ENCODE assay signal across 9 mouse cellular contexts in genomic region chr2:32429215-32429891, GRCm38 (mm10). TPM values are rescaled to one million over a fixed set of nuclear protein-coding genes. Genes with fewer than 3 reads are reported as not detected.
DNase-seq lines count a peak whose midpoint lies in the region; ATAC-seq and TF ChIP-seq lines count a peak whose summit lies in the region.
"Had no signal": no experiment of that assay in that cellular context is flagged by ENCODE, and none has a peak within 500 bp of the region (broad histone marks: within the 10 kb centered on the region; RNA-seq: fewer than 3 reads in every experiment).

No protein-coding gene starts in this region.

- H3K36me3 ChIP-seq in liver, embryonic 11.5 days (ENCODE audit: control insufficient read depth, insufficient read depth, low read length) = no peaks in the 10 kb centered on the region
- no peaks in the 10 kb centered on the region for H3K36me3 ChIP-seq in forebrain, embryonic 15.5 days
- H3K36me3 ChIP-seq in limb, embryonic 15.5 days = no peaks in the 10 kb centered on the region

- no peak for DNase-seq in liver, embryonic 11.5 days (ENCODE audit: low spot score)
- no peak for DNase-seq in liver
- no peak for DNase-seq in MN1 (ENCODE audit: low spot score)
- DNase-seq in cerebellum, postnatal 4 days (ENCODE audit: low spot score in 2 of 2) = no peak

- no peak overlapping the region for H3K9ac ChIP-seq in liver, embryonic 11.5 days (ENCODE audit: low read depth, low read length)
- H3K9ac ChIP-seq in forebrain, embryonic 15.5 days (replicated peaks) = no peak overlapping the region
- H3K9ac ChIP-seq in limb, embryonic 15.5 days = no peak overlapping the region

- TF ChIP-seq CTCF in olfactory bulb, adult 2 months (IDR thresholded peaks at IDR 0.05; ENCODE audit: insufficient read depth, low read depth, low read length) = no peak

- no peaks in the 10 kb centered on the region for H3K9me3 ChIP-seq in liver, embryonic 11.5 days (ENCODE audit: control insufficient read depth, low read length)
- H3K9me3 ChIP-seq in forebrain, embryonic 15.5 days = no peaks in the 10 kb centered on the region
- no peaks in the 10 kb centered on the region for H3K9me3 ChIP-seq in limb, embryonic 15.5 days
- H3K9me3 ChIP-seq: megakaryocyte, embryonic 14.5 days had no signal

- no peak overlapping the region for H3K27ac ChIP-seq in liver, embryonic 11.5 days (ENCODE audit: low read depth, low read length)
- H3K27ac ChIP-seq in forebrain, embryonic 15.5 days (replicated peaks) = peak overlapping the region; percentile 83
- peak overlapping the region; percentile 84; the same call in 1 of the 2 replicates for H3K27ac ChIP-seq in limb, embryonic 15.5 days
- H3K27ac ChIP-seq in olfactory bulb, adult 2 months (ENCODE audit: insufficient read depth, low read depth, low read length) = peak overlapping the region; percentile 80

- H3K4me3 ChIP-seq in liver, embryonic 11.5 days (ENCODE audit: low read depth, low read length) = no peak overlapping the region
- H3K4me3 ChIP-seq in forebrain, embryonic 15.5 days = peak overlapping the region; percentile 51
- no peak overlapping the region for H3K4me3 ChIP-seq in limb, embryonic 15.5 days
- H3K4me3 ChIP-seq in olfactory bulb, adult 2 months (ENCODE audit: insufficient read depth, low read depth, low read length) = peak overlapping the region; percentile 28; the same call in 1 of the 2 replicates

- H3K4me2 ChIP-seq in liver, embryonic 11.5 days = no peak overlapping the region
- peak overlapping the region; percentile 88 for H3K4me2 ChIP-seq in forebrain, embryonic 15.5 days (replicated peaks)
- H3K4me2 ChIP-seq in limb, embryonic 15.5 days = peak overlapping the region; percentile 33; the same call in 1 of the 2 replicates

- ATAC-seq in liver, embryonic 11.5 days (replicated peaks; ENCODE audit: low FRiP score) = peak; percentile 43; the same call in 1 of the 2 replicates
- no peak for ATAC-seq in forebrain, embryonic 15.5 days (replicated peaks)
- no peak for ATAC-seq in limb, embryonic 15.5 days (ENCODE audit: insufficient number of reproducible peaks, low FRiP score, low TSS enrichment, low read depth)
- ATAC-seq: Patski had no signal

- H3K27me3 ChIP-seq in liver, embryonic 11.5 days (replicated peaks; ENCODE audit: control insufficient read depth, insufficient read depth, low read length) = no peaks in the 10 kb centered on the region
- no peaks in the 10 kb centered on the region for H3K27me3 ChIP-seq in forebrain, embryonic 15.5 days
- H3K27me3 ChIP-seq in limb, embryonic 15.5 days = no peaks in the 10 kb centered on the region
- H3K27me3 ChIP-seq: megakaryocyte, embryonic 14.5 days; Patski had no signal

- 59% methylated on average over 4 of the region's 4 CpGs for WGBS in liver, embryonic 11.5 days
- WGBS in forebrain, embryonic 15.5 days = 69% methylated on average over 4 of the region's 4 CpGs
- 59% methylated on average over 4 of the region's 4 CpGs for WGBS in limb, embryonic 15.5 days
- 21% methylated on average over 4 of the region's 4 CpGs for WGBS in olfactory bulb, adult 2 months

- no peak for TF ChIP-seq POLR2A in olfactory bulb, adult 2 months (IDR thresholded peaks at IDR 0.05; ENCODE audit: insufficient read depth, low read depth, low read length)

- peaks cover 42% of the 10 kb centered on the region for H3K4me1 ChIP-seq in liver, embryonic 11.5 days (replicated peaks; ENCODE audit: control insufficient read depth, insufficient read depth, low read length)
- peaks cover 53% of the 10 kb centered on the region for H3K4me1 ChIP-seq in forebrain, embryonic 15.5 days
- H3K4me1 ChIP-seq in limb, embryonic 15.5 days = peaks cover 56% of the 10 kb centered on the region
- peaks cover 20% of the 10 kb centered on the region for H3K4me1 ChIP-seq in olfactory bulb, adult 2 months (ENCODE audit: control insufficient read depth, insufficient read depth, low read length)

RNA-seq across cellular contexts. Expression of gene Naif1, which starts 20.9 kb away (rescaled TPM):
- 4.5 and 5.4 TPM in 2 replicates for polyA plus RNA-seq in liver, embryonic 11.5 days (2014; fragmentation: Nextera tagmentation; extraction: Ambion mirVana)
- polyA plus RNA-seq in forebrain, embryonic 15.5 days (2015; fragmentation: Nextera tagmentation; extraction: Ambion mirVana) = 6.3 and 7.0 TPM in 2 replicates
- 5.6 and 6.0 TPM in 2 replicates for polyA plus RNA-seq in limb, embryonic 15.5 days (2015; fragmentation: Nextera tagmentation; extraction: Ambion mirVana)
- polyA plus RNA-seq in olfactory bulb, adult 2 months (2012; ENCODE audit: insufficient read depth, insufficient read length, low replicate concordance, missing spikeins) = not detected in 2 replicates

RNA-seq across cellular contexts. Expression of gene Slc25a25, which starts 21.9 kb away (rescaled TPM):
- 10.4 and 12.7 TPM in 2 replicates for polyA plus RNA-seq in liver, embryonic 11.5 days (2014; fragmentation: Nextera tagmentation; extraction: Ambion mirVana)
- polyA plus RNA-seq in forebrain, embryonic 15.5 days (2015; fragmentation: Nextera tagmentation; extraction: Ambion mirVana) = 46.4 and 48.2 TPM in 2 replicates
- 17.1 and 17.5 TPM in 2 replicates for polyA plus RNA-seq in limb, embryonic 15.5 days (2015; fragmentation: Nextera tagmentation; extraction: Ambion mirVana)
- 221 TPM in 1 of 2 replicates, not detected in the other for polyA plus RNA-seq in olfactory bulb, adult 2 months (2012; ENCODE audit: insufficient read depth, insufficient read length, low replicate concordance, missing spikeins)

RNA-seq across cellular contexts. Expression of gene Ptges2, which starts 33.7 kb away (rescaled TPM):
- polyA plus RNA-seq in liver, embryonic 11.5 days (2014; fragmentation: Nextera tagmentation; extraction: Ambion mirVana) = 23.0 and 23.6 TPM in 2 replicates
- polyA plus RNA-seq in forebrain, embryonic 15.5 days (2015; fragmentation: Nextera tagmentation; extraction: Ambion mirVana) = 39.9 and 40.3 TPM in 2 replicates
- 24.9 and 26.0 TPM in 2 replicates for polyA plus RNA-seq in limb, embryonic 15.5 days (2015; fragmentation: Nextera tagmentation; extraction: Ambion mirVana)
- not detected in 2 replicates for polyA plus RNA-seq in olfactory bulb, adult 2 months (2012; ENCODE audit: insufficient read depth, insufficient read length, low replicate concordance, missing spikeins)

RNA-seq across cellular contexts. Expression of gene Lcn2, which starts 41.3 kb away (rescaled TPM):
- 8.0 and 9.9 TPM in 2 replicates for polyA plus RNA-seq in liver, embryonic 11.5 days (2014; fragmentation: Nextera tagmentation; extraction: Ambion mirVana)
- polyA plus RNA-seq in forebrain, embryonic 15.5 days (2015; fragmentation: Nextera tagmentation; extraction: Ambion mirVana) = 0.51 and 0.63 TPM in 2 replicates
- polyA plus RNA-seq in limb, embryonic 15.5 days (2015; fragmentation: Nextera tagmentation; extraction: Ambion mirVana) = 3.2 and 3.9 TPM in 2 replicates
- not detected in 2 replicates for polyA plus RNA-seq in olfactory bulb, adult 2 months (2012; ENCODE audit: insufficient read depth, insufficient read length, low replicate concordance, missing spikeins)

RNA-seq across cellular contexts. Expression of gene 1110008P14Rik, which starts 47.6 kb away (rescaled TPM):
- polyA plus RNA-seq in liver, embryonic 11.5 days (2014; fragmentation: Nextera tagmentation; extraction: Ambion mirVana) = 36.2 and 39.7 TPM in 2 replicates
- polyA plus RNA-seq in forebrain, embryonic 15.5 days (2015; fragmentation: Nextera tagmentation; extraction: Ambion mirVana) = 79.5 and 80.9 TPM in 2 replicates
- polyA plus RNA-seq in limb, embryonic 15.5 days (2015; fragmentation: Nextera tagmentation; extraction: Ambion mirVana) = 58.0 and 67.7 TPM in 2 replicates
- polyA plus RNA-seq in olfactory bulb, adult 2 months (2012; ENCODE audit: insufficient read depth, insufficient read length, low replicate concordance, missing spikeins) = not detected in 2 replicates

Comparison
In these comparisons a context has a peak if more than half of its experiments do, and no peak if none do; other contexts are left out.
1. H3K4me3 ChIP-seq: peak in forebrain, embryonic 15.5 days (single experiment) and olfactory bulb, adult 2 months (single experiment); none in liver, embryonic 11.5 days (single experiment) and limb, embryonic 15.5 days (single experiment).
2. RNA of gene Ptges2, which starts 33.7 kb away (polyA plus RNA-seq): 39.9 to 40.3 TPM in forebrain, embryonic 15.5 days, 24.9 to 26.0 TPM in limb, embryonic 15.5 days and 23.0 to 23.6 TPM in liver, embryonic 11.5 days; not detected in olfactory bulb, adult 2 months; every median in the first group is over 10 times any median in the second.